Mouse (Mus musculus): Measurements from ENCODE around the gene Dclk2. TPM values are rescaled to one million over a fixed set of nuclear protein-coding genes. Genes with fewer than 3 reads are reported as not detected.

Gene Dclk2
- polyA plus RNA-seq, 1 experiment from 2014 or later = 53.6 TPM

- H3K4me2 ChIP-seq (ENCODE audit: low read length) = no peak overlapping the region
- H3K4me1 ChIP-seq (ENCODE audit: control insufficient read depth, insufficient read depth, low read length) = no peaks in the 10 kb centered on the region
- no peak overlapping the region for H3K4me3 ChIP-seq (ENCODE audit: low read depth, low read length)
- no peaks in the 10 kb centered on the region for H3K9me3 ChIP-seq (replicated peaks; ENCODE audit: control insufficient read depth, low read length)
- DNase-seq (ENCODE audit: low spot score) (no peak), ATAC-seq (no peak)
- H3K36me3 ChIP-seq (ENCODE audit: control insufficient read depth, insufficient read depth, low read length) = no peaks in the 10 kb centered on the region
- H3K27ac ChIP-seq (ENCODE audit: low read depth, low read length) = no peak overlapping the region
- WGBS = 88% methylated on average over 6 of the region's 6 CpGs
- H3K9ac ChIP-seq (ENCODE audit: low read length) = no peak overlapping the region
- H3K27me3 ChIP-seq (replicated peaks; ENCODE audit: control insufficient read depth, insufficient read depth, low read length) = no peaks in the 10 kb centered on the region
Observed at GRCm38 (mm10) chr3:86883985-86884384, 36.7 kb downstream of the Dclk2 start.

- no peak overlapping the region for H3K27ac ChIP-seq (ENCODE audit: low read depth, low read length)
- DNase-seq (ENCODE audit: low spot score) = no peak
- WGBS = 75% methylated on average over 5 of the region's 5 CpGs
Observed at GRCm38 (mm10) chr3:86875912-86876311, 44.7 kb downstream of the Dclk2 start.

GRCm38 (mm10) chr3:86873092-86873600, 47.5 kb downstream of the Dclk2 start:
- peaks cover 30% of the 10 kb centered on the region for H3K4me1 ChIP-seq (ENCODE audit: control insufficient read depth, insufficient read depth, low read length)
- WGBS = 27% methylated on average over 6 of the region's 6 CpGs
- no peaks in the 10 kb centered on the region for H3K36me3 ChIP-seq (ENCODE audit: control insufficient read depth, insufficient read depth, low read length)
- peak overlapping the region; percentile 28; the same call in 1 of the 2 replicates for H3K27ac ChIP-seq (ENCODE audit: low read depth, low read length)
- no peak overlapping the region for H3K4me3 ChIP-seq (ENCODE audit: low read depth, low read length)
- H3K27me3 ChIP-seq (replicated peaks; ENCODE audit: control insufficient read depth, insufficient read depth, low read length) = no peaks in the 10 kb centered on the region
- H3K9me3 ChIP-seq (replicated peaks; ENCODE audit: control insufficient read depth, low read length) = no peaks in the 10 kb centered on the region
- peak; percentile 49 for DNase-seq (ENCODE audit: low spot score)
- H3K4me2 ChIP-seq (ENCODE audit: low read length) = no peak overlapping the region
- no peak overlapping the region for H3K9ac ChIP-seq (ENCODE audit: low read length)
- ATAC-seq = peak; percentile 24; the same call in 1 of the 2 replicates

More at GRCm38 (mm10) chr3:86875912-86876311, 44.7 kb downstream of the Dclk2 start:
- H3K4me2 ChIP-seq (ENCODE audit: low read length) = no peak overlapping the region
- H3K4me1 ChIP-seq (ENCODE audit: control insufficient read depth, insufficient read depth, low read length) = peaks cover 17% of the 10 kb centered on the region; the same call in 1 of the 2 replicates
- H3K9ac ChIP-seq (ENCODE audit: low read length) = no peak overlapping the region
- no peak for ATAC-seq
- no peaks in the 10 kb centered on the region for H3K27me3 ChIP-seq (replicated peaks; ENCODE audit: control insufficient read depth, insufficient read depth, low read length)
- H3K36me3 ChIP-seq (ENCODE audit: control insufficient read depth, insufficient read depth, low read length) = no peaks in the 10 kb centered on the region
- H3K9me3 ChIP-seq (replicated peaks; ENCODE audit: control insufficient read depth, low read length) = no peaks in the 10 kb centered on the region
- no peak overlapping the region for H3K4me3 ChIP-seq (ENCODE audit: low read depth, low read length)

GRCm38 (mm10) chr3:86870952-86871351, 49.7 kb downstream of the Dclk2 start:
- H3K27ac ChIP-seq (ENCODE audit: low read depth, low read length) = 0 out of 2 replicates have a peak overlapping the region, but pooled peaks have one; percentile 44
- H3K4me3 ChIP-seq (ENCODE audit: low read depth, low read length) = no peak overlapping the region
- WGBS = 47% methylated on average over 6 of the region's 6 CpGs
- no peaks in the 10 kb centered on the region for H3K36me3 ChIP-seq (ENCODE audit: control insufficient read depth, insufficient read depth, low read length)
- no peak overlapping the region for H3K9ac ChIP-seq (ENCODE audit: low read length)
- H3K4me1 ChIP-seq (ENCODE audit: control insufficient read depth, insufficient read depth, low read length) = peaks cover 23% of the 10 kb centered on the region
- no peak for DNase-seq (ENCODE audit: low spot score)
- H3K9me3 ChIP-seq (replicated peaks; ENCODE audit: control insufficient read depth, low read length) = no peaks in the 10 kb centered on the region
- H3K27me3 ChIP-seq (replicated peaks; ENCODE audit: control insufficient read depth, insufficient read depth, low read length) = no peaks in the 10 kb centered on the region
- ATAC-seq = no peak
- no peak overlapping the region for H3K4me2 ChIP-seq (ENCODE audit: low read length)

- no peaks in the 10 kb centered on the region for H3K9me3 ChIP-seq (replicated peaks; ENCODE audit: control insufficient read depth, low read length)
- H3K4me2 ChIP-seq (ENCODE audit: low read length) = no peak overlapping the region
- ATAC-seq (no peak), DNase-seq (ENCODE audit: low spot score) (peak; percentile 40)
- 21% methylated on average over 3 of the region's 3 CpGs for WGBS
- no peaks in the 10 kb centered on the region for H3K36me3 ChIP-seq (ENCODE audit: control insufficient read depth, insufficient read depth, low read length)
- H3K27me3 ChIP-seq (replicated peaks; ENCODE audit: control insufficient read depth, insufficient read depth, low read length) = no peaks in the 10 kb centered on the region
- no peak overlapping the region for H3K4me3 ChIP-seq (ENCODE audit: low read depth, low read length)
- peaks cover 23% of the 10 kb centered on the region for H3K4me1 ChIP-seq (ENCODE audit: control insufficient read depth, insufficient read depth, low read length)
- no peak overlapping the region for H3K9ac ChIP-seq (ENCODE audit: low read length)
- H3K27ac ChIP-seq (ENCODE audit: low read depth, low read length) = peak overlapping the region; percentile 44; the same call in 1 of the 2 replicates
Observed at GRCm38 (mm10) chr3:86870411-86870810, 50.2 kb downstream of the Dclk2 start.

GRCm38 (mm10) chr3:86868721-86869120, 51.9 kb downstream of the Dclk2 start:
- H3K4me1 ChIP-seq (ENCODE audit: control insufficient read depth, insufficient read depth, low read length) = peaks cover 23% of the 10 kb centered on the region
- H3K9ac ChIP-seq (ENCODE audit: low read length) = no peak overlapping the region
- no peaks in the 10 kb centered on the region for H3K27me3 ChIP-seq (replicated peaks; ENCODE audit: control insufficient read depth, insufficient read depth, low read length)
- ATAC-seq (no peak), DNase-seq (ENCODE audit: low spot score) (no peak)
- no peaks in the 10 kb centered on the region for H3K36me3 ChIP-seq (ENCODE audit: control insufficient read depth, insufficient read depth, low read length)
- no peak overlapping the region for H3K27ac ChIP-seq (ENCODE audit: low read depth, low read length)
- no peak overlapping the region for H3K4me2 ChIP-seq (ENCODE audit: low read length)
- 91% methylated on average over 3 of the region's 3 CpGs for WGBS
- no peak overlapping the region for H3K4me3 ChIP-seq (ENCODE audit: low read depth, low read length)
- no peaks in the 10 kb centered on the region for H3K9me3 ChIP-seq (replicated peaks; ENCODE audit: control insufficient read depth, low read length)

GRCm38 (mm10) chr3:86863327-86864008, 57.2 kb downstream of the Dclk2 start:
- peak overlapping the region; percentile 72 for H3K27ac ChIP-seq (ENCODE audit: low read depth, low read length)
- ATAC-seq = peak; percentile 24
- H3K27me3 ChIP-seq (replicated peaks; ENCODE audit: control insufficient read depth, insufficient read depth, low read length) = no peaks in the 10 kb centered on the region
- H3K9me3 ChIP-seq (replicated peaks; ENCODE audit: control insufficient read depth, low read length) = no peaks in the 10 kb centered on the region
- no peak overlapping the region for H3K4me3 ChIP-seq (ENCODE audit: low read depth, low read length)
- peak overlapping the region; percentile 32 for H3K4me2 ChIP-seq (ENCODE audit: low read length)
- peak overlapping the region; percentile 41 for H3K9ac ChIP-seq (ENCODE audit: low read length)
- no peaks in the 10 kb centered on the region for H3K36me3 ChIP-seq (ENCODE audit: control insufficient read depth, insufficient read depth, low read length)
- 19% methylated on average over 10 of the region's 10 CpGs for WGBS
- H3K4me1 ChIP-seq (ENCODE audit: control insufficient read depth, insufficient read depth, low read length) = peaks cover 42% of the 10 kb centered on the region
- no peak for DNase-seq (ENCODE audit: low spot score)

GRCm38 (mm10) chr3:86862939-86863311, 57.7 kb downstream of the Dclk2 start:
- Histone ChIP-seq H3K9me3 (replicated peaks; ENCODE audit: control insufficient read depth, low read length) (no peaks in the 10 kb centered on the region), H3K4me1 (ENCODE audit: control insufficient read depth, insufficient read depth, low read length) (peaks cover 41% of the 10 kb centered on the region), H3K4me2 (ENCODE audit: low read length) (peak overlapping the region; percentile 32), H3K27me3 (replicated peaks; ENCODE audit: control insufficient read depth, insufficient read depth, low read length) (no peaks in the 10 kb centered on the region), H3K9ac (ENCODE audit: low read length) (peak overlapping the region; percentile 41), H3K27ac (ENCODE audit: low read depth, low read length) (peak overlapping the region; percentile 72), H3K4me3 (ENCODE audit: low read depth, low read length) (no peak overlapping the region), H3K36me3 (ENCODE audit: control insufficient read depth, insufficient read depth, low read length) (no peaks in the 10 kb centered on the region)
- WGBS = 2% methylated on average over 3 of the region's 3 CpGs
- DNase-seq (ENCODE audit: low spot score) = peak; percentile 79
- ATAC-seq = peak; percentile 85

All from forebrain, embryonic 14.5 days (tissue).